Mouse (Mus musculus) layer of hippocampus, postnatal 14 days (tissue): ENCODE measurements around the gene Esrrb. TPM values are rescaled to one million over a fixed set of nuclear protein-coding genes. Genes with fewer than 3 reads are reported as not detected.

Experiments used
- DNase-seq, 2 experiments: peaks; one replicate each; pipeline ENCODE4 v3.0.0; 2021 to 2022; ENCODE audit warnings: low spot score in 2 of 2, mixed read lengths in 1 of 2
- total RNA-seq, 2 experiments: library from RNA; stranded (reverse); gene quantifications; 2 replicates each; pipeline ENCODE4 v1.2.3; 2021

Esrrb gene
- total RNA-seq, 2 experiments from 2014 or later = 1.5 to 1.7 TPM

DNA sequence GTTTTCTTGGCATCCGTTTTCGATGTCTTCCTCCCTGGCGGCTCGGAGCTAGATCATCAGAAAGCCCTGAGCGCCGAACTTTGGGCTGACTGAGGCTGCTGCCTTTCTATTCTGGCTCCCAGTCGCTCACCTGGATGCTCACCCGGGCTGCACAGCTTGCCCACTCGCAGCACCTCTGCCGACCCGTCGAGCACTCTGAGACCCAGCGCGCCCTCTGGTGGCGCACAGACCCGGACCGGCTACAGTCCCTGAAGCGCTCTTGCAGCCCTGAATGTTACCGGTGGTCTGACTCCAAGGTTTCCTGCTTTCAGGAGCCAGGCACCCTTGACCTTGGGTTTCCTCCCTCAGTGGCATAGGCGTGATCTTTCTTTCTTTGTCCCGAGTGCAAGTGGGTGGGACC, 41.8 kb downstream of the Esrrb start:
- peak; percentile 61 to 72 for DNase-seq

DNA sequence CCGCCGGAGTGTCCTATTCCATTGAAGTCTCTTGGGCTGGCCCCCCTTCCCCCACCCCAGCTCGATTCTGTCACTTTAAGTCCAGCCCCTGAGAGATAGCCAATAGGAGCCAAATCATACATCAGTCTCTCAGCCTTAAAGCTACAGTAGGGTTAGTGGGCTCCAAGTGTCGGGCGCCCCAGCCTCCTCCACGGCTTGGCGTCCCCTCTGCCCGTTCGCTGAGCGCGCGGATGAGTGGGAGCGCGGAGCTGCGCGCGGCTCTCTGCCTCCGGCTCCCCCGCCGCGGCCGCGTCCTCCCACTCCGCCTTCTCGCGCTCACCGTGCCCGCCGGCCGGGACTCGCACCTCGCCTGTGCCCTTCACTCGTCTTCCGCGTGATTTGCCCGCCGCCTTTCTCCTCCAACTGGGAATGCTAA, 60.6 kb downstream of the Esrrb start:
- DNase-seq = peak; percentile 31 to 49

DNA sequence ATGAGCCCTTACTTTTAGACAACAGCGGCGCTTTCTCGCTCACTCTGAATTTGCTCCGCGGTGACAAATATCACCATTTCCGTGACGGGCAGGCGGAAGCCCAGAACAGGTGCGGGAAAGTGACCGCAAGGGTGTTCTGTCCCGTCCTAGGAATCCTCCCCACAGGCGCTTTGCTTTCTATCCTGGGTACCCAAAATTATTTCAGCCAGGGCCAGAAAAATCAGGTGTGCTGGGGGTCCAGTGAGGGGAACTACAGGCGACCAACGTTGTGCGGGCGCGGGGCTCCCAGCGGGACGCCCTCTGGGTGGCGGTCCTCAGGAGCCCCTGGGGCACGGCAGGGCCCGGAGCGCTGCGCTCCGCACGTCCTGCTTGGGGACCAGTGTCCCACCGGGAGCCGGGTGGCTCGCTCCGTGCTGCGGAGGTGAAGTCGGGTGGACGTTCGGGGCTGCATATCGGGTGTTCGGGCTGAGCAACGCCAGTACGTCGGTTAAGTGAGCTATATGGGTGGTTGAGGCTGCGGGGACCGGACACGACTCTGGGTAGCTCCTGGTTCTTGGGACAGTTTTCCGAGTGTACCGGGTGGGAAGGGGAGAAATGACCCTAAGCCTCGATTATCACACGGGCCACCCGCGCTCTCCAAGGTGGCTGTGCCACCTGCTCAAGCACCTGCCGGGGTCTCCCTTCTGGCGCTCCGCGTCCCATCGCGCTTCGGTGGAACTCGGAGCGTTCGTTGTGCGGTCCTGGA, 61.4 kb downstream of the Esrrb start:
- no peak for DNase-seq

DNA sequence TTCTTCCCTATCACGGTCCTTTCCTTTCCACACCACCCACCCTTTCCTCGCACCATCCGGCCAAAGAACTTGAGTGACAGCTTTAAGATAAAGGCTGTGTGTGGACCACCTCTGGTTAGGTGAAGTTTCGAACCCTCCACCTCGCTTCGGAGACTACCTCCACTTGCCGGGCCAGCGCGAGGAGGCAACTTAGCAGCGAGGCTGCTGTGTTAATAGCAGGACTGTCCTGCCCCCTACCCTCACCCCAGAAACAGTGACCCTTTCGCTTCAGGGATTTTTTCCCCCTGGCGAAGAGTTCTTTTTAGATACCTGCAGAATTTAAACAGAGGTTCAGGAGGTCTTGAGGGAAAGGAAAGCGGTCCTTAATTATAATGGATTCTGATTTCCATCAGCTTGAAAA, 62.2 kb downstream of the Esrrb start:
- DNase-seq = no peak

DNA sequence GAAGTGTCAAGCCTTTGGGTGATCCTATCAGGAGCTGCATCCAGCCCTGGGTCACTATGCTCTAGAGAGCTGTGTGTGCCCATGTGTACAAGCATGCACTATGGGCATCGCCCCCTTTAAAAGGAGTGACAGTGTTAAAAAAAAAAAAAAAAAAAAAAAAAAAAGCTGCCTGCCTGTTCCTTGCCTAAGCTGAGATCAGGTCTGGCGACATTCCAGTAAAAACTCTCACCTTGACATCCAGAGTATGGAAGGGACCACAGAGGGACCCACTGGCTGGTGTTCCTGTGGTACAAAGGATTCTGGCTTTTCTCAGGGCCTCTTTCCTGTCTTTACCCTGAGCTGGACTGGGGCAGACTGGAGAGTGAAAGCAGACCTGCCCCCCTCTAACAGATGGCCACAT, 66.7 kb downstream of the Esrrb start:
- no peak for DNase-seq

DNA sequence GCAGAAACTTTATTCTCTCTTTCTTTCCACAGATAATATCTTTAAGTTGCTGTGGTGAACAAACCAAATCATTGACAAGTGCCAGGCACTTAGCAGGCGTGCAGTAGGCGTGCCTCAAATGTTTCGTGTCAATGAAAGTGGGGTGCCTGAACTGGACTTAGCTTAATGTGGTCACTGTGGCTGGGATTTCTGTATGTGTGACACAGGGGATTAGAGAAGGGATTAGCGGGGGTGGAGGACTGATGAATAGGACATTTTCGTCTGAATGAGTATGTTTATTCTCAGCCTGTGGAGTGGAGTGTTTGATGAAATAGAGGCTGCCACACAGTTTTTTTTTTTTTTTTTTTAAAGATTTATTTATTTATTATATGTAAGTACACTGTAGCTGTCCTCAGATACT, 70.8 kb downstream of the Esrrb start:
- no peak for DNase-seq

DNA sequence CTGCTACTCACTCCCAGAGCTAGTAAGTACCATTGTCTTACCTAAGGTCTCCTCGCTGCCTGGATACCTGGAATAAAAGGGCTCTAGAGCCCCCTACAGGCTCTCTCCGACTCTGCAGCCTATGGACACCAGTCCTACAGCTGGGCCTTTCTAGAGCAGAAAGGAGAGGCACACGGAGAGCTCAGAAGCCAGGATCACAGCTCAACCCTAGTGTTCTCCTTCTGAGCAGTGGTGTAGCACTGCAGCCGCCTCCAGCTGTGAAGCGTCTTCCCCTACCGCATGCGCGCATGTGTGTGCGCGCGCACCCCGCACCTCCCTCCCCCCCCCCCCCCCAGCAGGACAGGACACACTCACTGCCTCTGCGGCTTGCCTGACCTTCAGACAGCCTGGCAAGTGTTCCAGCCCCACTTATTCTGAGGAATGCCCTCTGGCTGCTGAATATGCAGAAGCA, 72.5 kb downstream of the Esrrb start:
- DNase-seq = peak; percentile 63 to 80

DNA sequence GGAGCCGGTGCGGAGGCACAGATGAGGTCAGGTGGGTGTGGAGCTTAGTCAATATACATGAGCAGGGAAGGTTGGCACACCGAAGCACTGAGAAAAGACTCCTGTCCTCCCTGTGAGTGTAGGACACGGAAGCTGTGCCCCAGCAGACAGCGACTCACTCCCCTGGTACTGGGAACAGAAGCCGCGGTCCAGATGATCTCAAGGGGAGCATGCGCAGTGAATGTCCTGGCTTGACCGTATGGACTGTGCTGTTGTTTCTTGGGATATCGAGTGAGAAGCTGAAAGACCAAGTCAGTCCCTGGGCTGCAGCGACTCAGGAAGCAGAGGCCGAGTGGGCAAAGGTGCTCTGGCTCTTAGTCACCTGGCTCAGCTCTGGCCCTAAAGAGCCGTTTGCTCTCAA, 74.7 kb downstream of the Esrrb start:
- DNase-seq = no peak

DNA sequence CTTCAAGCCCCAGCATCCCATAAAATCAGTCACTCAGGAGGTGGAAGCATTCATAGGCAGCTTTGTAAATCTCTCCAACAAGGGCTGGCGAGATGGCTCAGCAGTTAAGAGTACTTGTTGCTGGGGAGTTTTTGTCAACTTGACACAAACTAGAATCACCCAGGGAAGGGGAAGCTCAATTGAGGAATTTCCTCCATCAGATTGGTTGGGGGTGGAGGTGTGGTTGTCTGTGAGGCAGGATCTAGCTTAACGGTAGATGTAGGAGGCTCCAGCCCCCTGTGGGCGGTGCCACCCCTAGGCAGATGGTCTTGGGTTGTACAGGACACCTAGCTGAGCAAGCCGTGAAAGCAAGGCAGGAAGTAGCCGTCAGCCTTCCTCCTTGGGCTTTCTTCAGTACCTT, 89.9 kb downstream of the Esrrb start:
- no peak for DNase-seq

DNA sequence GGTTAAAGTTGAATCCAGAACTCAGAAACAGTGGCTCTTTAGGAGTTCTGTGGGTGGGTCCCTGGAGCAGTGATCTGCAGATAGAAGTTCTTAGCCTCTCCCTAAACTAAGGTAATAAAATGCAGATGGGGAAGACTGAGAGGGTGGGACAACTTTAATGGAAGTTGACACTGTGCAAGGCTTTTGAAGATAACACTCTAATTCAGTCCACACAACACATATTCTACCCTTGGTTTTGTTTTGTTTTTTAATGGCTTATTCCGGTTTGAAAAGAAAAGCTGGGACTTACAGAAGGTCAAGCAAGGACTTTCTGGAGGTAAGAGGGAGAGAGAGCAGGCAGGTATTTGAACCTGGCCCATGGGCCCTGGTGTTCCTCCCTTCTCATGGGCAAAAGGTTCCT, 94.1 kb downstream of the Esrrb start:
- no peak for DNase-seq

DNA sequence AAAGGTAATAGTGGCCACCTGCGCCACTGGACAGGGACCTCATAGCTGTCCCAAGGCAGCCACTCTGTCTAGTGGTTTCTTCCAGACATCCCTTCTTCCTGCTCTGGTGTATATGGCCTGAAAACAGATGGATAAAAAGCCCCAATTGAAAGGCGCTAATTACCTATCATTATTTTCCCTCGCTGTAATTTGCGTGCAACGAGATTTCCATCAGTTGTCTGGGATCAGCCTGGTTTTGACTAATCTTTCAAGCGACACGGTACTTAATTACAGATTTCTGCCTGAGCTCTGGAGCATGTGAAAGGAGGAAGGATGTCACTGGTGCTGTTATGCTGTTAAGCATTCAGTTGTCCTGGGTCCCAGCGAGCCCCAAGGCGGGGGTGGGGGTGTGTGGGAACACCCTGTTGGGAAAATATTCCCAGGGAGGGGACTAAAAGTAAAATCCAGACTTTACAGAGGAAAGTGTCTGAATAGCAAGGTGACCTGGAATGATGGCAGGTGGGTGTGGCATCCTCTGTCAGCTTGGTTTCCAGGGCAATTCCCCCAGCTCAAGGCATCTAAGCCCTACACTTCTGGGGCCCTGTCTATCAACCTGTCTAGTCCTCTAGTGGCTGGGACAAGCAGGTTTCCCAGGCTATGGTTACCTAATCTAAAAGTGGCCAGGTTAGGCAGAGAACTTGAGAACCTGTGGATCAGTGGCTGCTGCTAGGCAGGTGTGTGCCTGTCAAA, 102.0 kb downstream of the Esrrb start:
- DNase-seq = no peak

DNA sequence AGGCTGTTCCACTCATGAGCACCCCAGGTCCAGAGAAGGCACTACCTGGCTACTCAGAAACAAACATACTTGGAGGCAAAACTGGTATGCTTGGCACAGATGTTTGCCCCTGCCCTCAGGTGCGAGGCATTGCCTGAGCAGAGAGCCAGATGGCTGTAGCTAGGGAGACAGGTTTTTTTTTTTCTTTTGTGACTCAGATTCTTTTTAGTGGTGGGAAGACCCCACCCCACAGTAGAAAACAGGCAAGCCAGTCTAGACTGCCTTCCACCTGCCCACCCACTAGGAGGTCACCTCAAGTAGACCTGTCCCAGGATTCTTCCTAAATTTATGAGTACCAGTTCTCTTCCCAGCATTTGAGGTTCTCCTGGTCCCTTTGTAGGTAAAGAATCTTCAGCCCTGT, 103.5 kb downstream of the Esrrb start:
- no peak for DNase-seq

DNA sequence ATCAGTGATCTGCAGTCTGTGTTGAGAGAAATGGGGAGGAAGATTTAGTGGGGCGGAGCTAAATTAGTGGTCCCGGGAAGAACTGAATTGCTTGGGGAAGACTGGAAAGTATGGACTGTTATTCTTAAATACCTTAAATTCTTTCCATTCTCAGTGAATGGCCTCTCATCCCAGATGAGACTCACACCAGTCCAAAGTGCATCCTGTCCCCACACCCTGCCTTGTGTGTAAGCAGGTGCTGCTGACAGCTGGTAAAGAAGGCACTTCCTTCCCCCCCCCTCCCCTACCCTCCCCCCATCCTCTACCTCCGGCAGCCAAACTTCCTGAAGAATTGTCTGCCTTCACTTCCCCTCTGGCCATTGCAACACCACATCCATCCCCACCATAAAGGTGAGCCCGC, 105.3 kb downstream of the Esrrb start:
- DNase-seq = no peak

DNA sequence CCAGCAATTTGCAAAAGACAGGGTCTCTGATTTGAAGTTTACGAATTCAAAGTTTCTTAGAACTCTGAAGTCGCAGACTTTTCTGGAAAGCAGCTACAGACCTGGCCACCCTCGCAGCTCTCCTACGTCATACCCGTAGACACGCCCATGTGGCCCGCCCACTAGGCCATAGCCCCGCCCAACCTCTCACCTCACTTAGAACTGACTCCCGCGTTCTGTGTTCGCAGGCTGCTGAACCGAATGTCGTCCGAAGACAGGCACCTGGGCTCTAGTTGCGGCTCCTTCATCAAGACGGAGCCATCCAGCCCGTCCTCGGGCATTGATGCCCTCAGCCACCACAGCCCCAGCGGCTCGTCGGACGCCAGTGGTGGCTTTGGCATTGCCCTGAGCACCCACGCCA, 109.0 kb downstream of the Esrrb start:
- no peak for DNase-seq

DNA sequence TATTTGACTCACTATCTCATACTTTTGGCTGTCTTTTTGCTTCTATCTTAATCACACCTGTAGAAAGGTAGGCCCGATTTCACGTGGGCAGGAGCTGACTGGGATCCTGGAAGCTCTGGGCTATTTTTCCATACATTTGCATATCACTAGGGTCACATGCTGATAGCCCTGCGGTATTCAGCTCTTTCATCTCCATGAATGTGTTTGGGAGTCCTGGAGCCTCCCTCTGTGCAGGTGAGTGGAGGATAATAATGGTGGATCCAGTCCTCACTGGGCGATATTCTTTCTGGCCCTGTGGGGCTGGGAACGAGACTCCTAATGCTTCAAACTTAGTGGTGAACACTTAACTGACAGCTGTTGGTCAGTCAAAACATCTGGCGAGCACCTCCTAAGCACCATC, 110.0 kb downstream of the Esrrb start:
- DNase-seq = no peak

DNA sequence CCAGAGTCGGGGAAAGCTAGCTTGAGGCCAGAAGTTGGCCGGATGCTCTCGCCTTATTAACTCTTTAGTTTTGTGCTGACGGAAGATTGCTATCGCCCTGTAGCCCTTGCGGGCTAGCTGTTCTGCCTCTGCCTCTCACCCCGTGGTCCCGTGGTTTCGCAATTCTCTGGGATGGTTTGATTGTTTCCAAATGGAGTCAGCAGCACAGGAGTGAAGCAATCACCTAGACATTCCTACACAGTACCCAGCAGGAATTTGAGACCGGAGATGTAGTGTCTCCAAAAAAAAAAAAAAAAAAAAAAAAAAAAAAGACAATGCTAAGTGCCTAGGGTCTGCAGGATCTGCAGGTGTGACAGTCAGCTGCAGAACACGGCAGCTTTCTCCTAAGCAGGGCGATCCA, 112.7 kb downstream of the Esrrb start:
- DNase-seq = no peak

DNA sequence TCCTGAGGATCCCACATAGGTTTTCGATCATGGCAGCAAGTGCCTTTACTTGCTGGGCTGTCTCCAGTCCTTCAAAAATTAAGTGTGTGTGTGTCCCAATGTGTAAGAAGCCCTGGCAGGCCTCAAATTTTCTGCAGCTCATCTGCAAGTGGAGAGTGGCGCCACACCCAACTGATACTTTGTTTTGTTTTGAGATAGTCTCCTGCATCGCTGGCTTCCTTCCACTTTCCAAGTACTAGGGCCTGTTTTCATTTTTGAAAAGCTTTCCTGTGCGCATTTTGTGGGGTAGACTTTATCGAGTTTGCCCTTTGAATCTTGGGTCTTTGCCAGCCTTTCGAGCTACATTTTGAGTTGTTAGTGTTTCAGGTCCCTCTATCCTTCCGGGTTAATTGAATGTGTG, 115.1 kb downstream of the Esrrb start:
- no peak for DNase-seq

DNA sequence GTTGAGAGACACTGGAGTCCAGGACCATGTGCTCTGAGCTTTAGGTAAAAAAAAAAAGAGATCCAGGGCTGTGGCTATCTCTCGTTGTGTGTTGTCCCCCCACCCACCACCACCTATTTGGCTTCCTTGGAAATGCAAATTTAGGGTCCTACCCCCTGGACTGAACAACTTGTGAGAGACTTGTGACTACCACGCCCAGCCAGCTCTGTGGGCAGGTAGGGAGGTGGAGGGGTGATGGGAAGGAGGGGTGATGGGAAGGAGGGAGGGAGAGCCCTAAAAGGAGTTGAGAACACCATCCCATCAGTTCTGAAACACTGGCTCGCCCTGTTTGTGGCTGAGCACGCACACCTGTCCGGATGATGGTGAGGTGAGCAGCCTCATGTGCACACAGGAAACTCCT, 118.0 kb downstream of the Esrrb start:
- no peak for DNase-seq

DNA sequence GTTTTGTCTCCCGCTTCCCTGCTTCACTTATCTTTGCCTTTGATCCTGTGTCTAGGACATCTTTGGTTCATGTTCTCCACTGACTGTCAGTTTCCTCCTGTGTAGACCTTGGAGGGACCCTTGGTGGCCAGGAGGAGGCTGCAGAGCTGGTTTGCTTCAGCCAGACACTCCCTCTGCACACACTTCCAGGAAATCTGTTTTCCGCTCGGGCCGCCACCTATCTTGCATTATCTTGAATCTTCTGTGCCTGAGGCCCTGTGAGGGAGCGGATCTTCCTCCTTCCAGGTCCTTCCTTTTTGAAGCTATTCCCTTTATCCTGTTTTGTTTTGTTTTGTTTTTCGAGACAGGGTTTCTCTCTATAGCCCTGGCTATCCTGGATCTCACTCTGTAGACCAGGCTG, 121.1 kb downstream of the Esrrb start:
- DNase-seq = no peak

DNA sequence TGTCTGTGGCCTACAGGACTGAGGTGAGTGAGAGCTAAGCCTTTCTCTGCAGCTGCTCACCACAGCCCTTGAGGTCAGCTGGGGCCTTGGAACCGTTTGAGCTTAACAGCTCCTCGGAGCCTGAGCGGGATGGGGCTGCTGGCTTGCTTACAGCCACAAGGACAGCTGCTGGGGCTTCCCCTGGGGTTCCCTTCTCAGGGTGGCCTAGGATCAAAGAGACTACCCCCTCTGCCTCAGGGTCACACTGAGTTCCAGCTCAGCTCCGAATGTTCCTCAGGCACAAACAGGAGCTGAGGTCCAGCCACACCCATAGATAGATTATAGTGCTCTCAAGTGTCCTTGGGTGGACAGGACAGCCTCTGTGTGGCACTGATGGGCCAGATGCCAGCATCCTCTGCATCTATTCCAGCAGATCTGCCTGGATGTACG, 122.5 kb downstream of the Esrrb start:
- DNase-seq = no peak

DNA sequence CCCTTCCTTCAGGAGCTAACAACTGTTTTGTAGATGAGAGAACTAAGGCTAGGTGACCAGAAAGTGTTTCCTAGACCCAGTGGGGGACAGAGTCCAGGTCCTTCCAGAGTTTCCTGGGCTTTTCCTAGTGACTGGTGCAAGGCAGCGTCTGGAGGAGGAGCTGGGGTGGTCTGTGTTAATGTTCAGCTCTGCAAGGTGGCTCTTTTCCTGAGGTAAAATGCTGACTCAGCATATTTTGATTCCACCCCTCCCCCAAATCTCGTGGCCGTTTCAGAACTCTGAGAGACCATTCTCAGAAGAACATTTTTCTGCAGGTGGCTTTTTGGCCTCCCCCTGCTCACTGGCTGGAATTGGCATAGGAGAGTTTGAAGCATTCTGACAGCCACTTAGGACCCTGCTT, 127.1 kb downstream of the Esrrb start:
- DNase-seq = no peak

DNA sequence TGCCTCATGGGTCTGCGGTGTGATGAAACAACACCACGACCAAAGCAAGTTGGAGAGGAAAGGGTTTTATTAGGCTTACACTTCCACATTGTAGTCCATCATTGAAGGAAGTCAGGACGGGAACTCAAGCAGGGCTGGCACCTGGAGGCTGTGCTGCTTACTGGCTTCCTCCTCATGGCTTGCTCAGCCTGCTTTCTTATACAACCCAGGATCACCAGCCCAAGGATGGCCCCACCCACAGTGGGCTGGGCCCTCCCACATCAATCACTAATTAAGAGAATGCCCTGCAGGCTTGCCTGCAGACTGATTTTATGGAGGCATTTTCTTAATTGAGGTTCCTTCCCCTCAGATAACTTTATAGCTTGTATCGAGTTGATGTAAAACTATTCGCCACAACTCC, 129.1 kb downstream of the Esrrb start:
- DNase-seq = no peak

DNA sequence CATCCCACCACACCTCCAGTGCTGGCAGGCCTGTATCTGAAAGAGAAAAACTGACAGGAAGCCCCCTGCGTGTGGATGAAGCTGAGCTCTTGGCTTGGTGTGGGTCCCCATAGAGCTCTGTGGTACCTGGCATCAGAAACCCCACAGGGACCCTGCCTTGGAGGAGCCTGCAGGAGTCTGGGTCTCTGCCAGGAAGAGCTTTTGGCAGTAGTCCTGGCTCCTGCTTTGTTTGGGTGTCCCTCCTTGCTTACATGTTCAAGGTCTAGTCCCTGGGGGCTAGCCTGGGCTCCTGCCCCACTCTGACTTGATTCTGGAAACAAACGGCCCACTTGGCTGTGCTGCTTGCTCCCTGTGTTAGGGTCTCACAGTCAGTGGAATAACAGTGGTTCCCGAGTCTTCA, 130.6 kb downstream of the Esrrb start:
- DNase-seq = no peak
